26 mouse cellular contexts compared by ENCODE assay signal in the genomic region with DNA sequence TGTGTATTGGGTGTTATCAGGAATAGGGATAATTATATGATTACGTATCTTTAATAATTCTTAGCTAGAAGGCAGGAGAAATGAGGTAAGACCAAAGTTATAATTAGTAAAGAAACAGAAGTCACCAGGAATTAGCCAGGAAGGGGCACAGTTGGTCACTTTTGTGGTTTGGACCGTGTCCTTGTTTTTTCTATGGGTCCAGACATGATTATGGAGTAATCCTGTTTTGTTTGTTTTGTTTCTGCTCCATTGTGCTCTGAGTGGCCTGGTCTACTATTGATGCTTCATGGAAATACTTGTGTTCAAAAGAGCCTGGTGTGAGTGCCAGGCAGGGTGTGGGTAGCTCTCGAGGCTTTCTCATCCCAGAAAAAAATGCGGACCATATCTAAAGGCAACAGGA.
DNase-seq lines count a peak whose midpoint lies in the region; ATAC-seq and TF ChIP-seq lines count a peak whose summit lies in the region.
"Had no signal": no experiment of that assay in that cellular context is flagged by ENCODE, and none has a peak within 500 bp of the region (broad histone marks: within the 10 kb centered on the region; RNA-seq: fewer than 3 reads in every experiment).

No protein-coding gene starts in this region.

- no peaks in the 10 kb centered on the region for H3K27me3 ChIP-seq in heart, embryonic 10.5 days (ENCODE audit: insufficient read depth, poor library complexity, severe bottlenecking)
- H3K27me3 ChIP-seq in midbrain, embryonic 11.5 days (ENCODE audit: control insufficient read depth, insufficient read depth, low read length), result no peaks in the 10 kb centered on the region
- H3K27me3 ChIP-seq in midbrain, embryonic 10.5 days (ENCODE audit: low read depth, poor library complexity, severe bottlenecking), result no peaks in the 10 kb centered on the region
- no peaks in the 10 kb centered on the region for H3K27me3 ChIP-seq in Patski
- no peaks in the 10 kb centered on the region for H3K27me3 ChIP-seq in forebrain, postnatal 0 days (ENCODE audit: insufficient read depth, low read length)
- H3K27me3 ChIP-seq: embryonic facial prominence, embryonic 13.5 days; embryonic facial prominence, embryonic 15.5 days; forebrain, embryonic 12.5 days had no signal

- peaks cover 49% of the 10 kb centered on the region for H3K4me1 ChIP-seq in heart, embryonic 10.5 days
- H3K4me1 ChIP-seq in midbrain, embryonic 11.5 days (ENCODE audit: control insufficient read depth, insufficient read depth, low read length), result no peaks in the 10 kb centered on the region
- H3K4me1 ChIP-seq in midbrain, embryonic 10.5 days, result peaks cover 3% of the 10 kb centered on the region; the same call in 1 of the 2 replicates
- H3K4me1 ChIP-seq in forebrain, postnatal 0 days (ENCODE audit: insufficient read depth), result no peaks in the 10 kb centered on the region

- no peak for DNase-seq in heart, embryonic 10.5 days (ENCODE audit: low spot score)
- DNase-seq in heart, adult 18-20 months, result no peak
- DNase-seq in midbrain, embryonic 11.5 days (ENCODE audit: low spot score, missing footprints), result peak; percentile 14
- no peak for DNase-seq in midbrain, embryonic 10.5 days (ENCODE audit: low spot score)
- DNase-seq in Patski (ENCODE audit: low read depth, low spot score), result peak; percentile 62
- no peak for DNase-seq in ovary, postnatal 10 days (ENCODE audit: low spot score)
- DNase-seq in forebrain, postnatal 0 days, result no peak
- DNase-seq: adrenal gland, adult 2 months; adrenal gland, postnatal 10 days; adrenal gland, postnatal 25 days; B cell, adult 2 months; cerebellum, adult 11 months; cerebellum, adult 18-20 months; cerebellum, adult 8-10 months; cerebellum, adult 9-11 months; cerebellum, postnatal 14 days; cerebellum, postnatal 36 days; embryo, embryonic 11 days had no signal

- no peak overlapping the region for H3K4me3 ChIP-seq in heart, embryonic 10.5 days
- H3K4me3 ChIP-seq in midbrain, embryonic 11.5 days (ENCODE audit: low read depth, low read length), result no peak overlapping the region
- H3K4me3 ChIP-seq in midbrain, embryonic 10.5 days, result no peak overlapping the region
- H3K4me3 ChIP-seq in forebrain, postnatal 0 days (ENCODE audit: low read depth, low read length), result no peak overlapping the region
- H3K4me3 ChIP-seq: embryonic facial prominence, embryonic 13.5 days; embryonic facial prominence, embryonic 15.5 days; erythroblast, embryonic 14.5 days; forebrain, embryonic 10.5 days; forebrain, embryonic 12.5 days had no signal

- in situ Hi-C loops in Patski (cut with MboI; ENCODE audit: low pct_unique_long_range_greater_than_20kb), result loop anchor here (10.0 kb wide), 1 partner anchor 169 kb away; no protein-coding TSS in a partner anchor

- POLR2A ChIA-PET in Patski (lab: Charles Lee), result interaction anchor here (0.9 to 1.4 kb wide), 2 partner anchors 74 to 92 kb away, joined by 3 read pairs; no protein-coding TSS in a partner anchor

- no peak for ATAC-seq in midbrain, embryonic 11.5 days (ENCODE audit: low FRiP score)
- peak; percentile 31 for ATAC-seq in Patski
- no peak for ATAC-seq in forebrain, postnatal 0 days
- ATAC-seq: activated CD4-positive, CD25-positive, alpha-beta regulatory T cell, adult 4 months; forebrain, embryonic 14.5 days; forebrain, embryonic 16.5 days had no signal

- H3K9me3 ChIP-seq in heart, embryonic 10.5 days, result no peaks in the 10 kb centered on the region
- H3K9me3 ChIP-seq in midbrain, embryonic 11.5 days (ENCODE audit: control insufficient read depth, low read length), result no peaks in the 10 kb centered on the region
- no peaks in the 10 kb centered on the region for H3K9me3 ChIP-seq in midbrain, embryonic 10.5 days (replicated peaks)
- H3K9me3 ChIP-seq in forebrain, postnatal 0 days (ENCODE audit: low read length), result no peaks in the 10 kb centered on the region
- H3K9me3 ChIP-seq: embryonic facial prominence, embryonic 13.5 days; embryonic facial prominence, embryonic 15.5 days; forebrain, embryonic 10.5 days; forebrain, embryonic 12.5 days had no signal

- no peak overlapping the region for H3K9ac ChIP-seq in midbrain, embryonic 11.5 days (ENCODE audit: low read length)
- H3K9ac ChIP-seq in forebrain, postnatal 0 days, result no peak overlapping the region
- H3K9ac ChIP-seq: embryonic facial prominence, embryonic 13.5 days; embryonic facial prominence, embryonic 15.5 days; forebrain, embryonic 12.5 days had no signal

- CTCF ChIA-PET in Patski (lab: Charles Lee), result interaction anchor here (1.0 to 1.6 kb wide), 4 partner anchors 18 to 95 kb away, joined by 3 to 5 read pairs (median 3); no protein-coding TSS in a partner anchor

- 81% methylated on average over 4 of the region's 4 CpGs for WGBS in heart, embryonic 10.5 days
- 76% methylated on average over 4 of the region's 4 CpGs for WGBS in midbrain, embryonic 11.5 days
- WGBS in midbrain, embryonic 10.5 days, result 75% methylated on average over 4 of the region's 4 CpGs
- 63% methylated on average over 4 of the region's 4 CpGs for WGBS in forebrain, postnatal 0 days

- H3K36me3 ChIP-seq in heart, embryonic 10.5 days, result no peaks in the 10 kb centered on the region
- no peaks in the 10 kb centered on the region for H3K36me3 ChIP-seq in midbrain, embryonic 11.5 days (ENCODE audit: control insufficient read depth, insufficient read depth, low read length)
- H3K36me3 ChIP-seq in midbrain, embryonic 10.5 days, result no peaks in the 10 kb centered on the region
- H3K36me3 ChIP-seq in forebrain, postnatal 0 days (ENCODE audit: insufficient read depth), result no peaks in the 10 kb centered on the region
- H3K36me3 ChIP-seq: embryonic facial prominence, embryonic 13.5 days; embryonic facial prominence, embryonic 15.5 days; forebrain, embryonic 10.5 days; forebrain, embryonic 12.5 days had no signal

- no peak for TF ChIP-seq CTCF in Patski (IDR thresholded peaks at IDR 0.05)
- no peak for TF ChIP-seq CTCF in forebrain, postnatal 0 days (IDR thresholded peaks at IDR 0.05; ENCODE audit: low read depth)

- H3K4me2 ChIP-seq in midbrain, embryonic 11.5 days, result no peak overlapping the region
- no peak overlapping the region for H3K4me2 ChIP-seq in forebrain, postnatal 0 days (ENCODE audit: low read depth)
- H3K4me2 ChIP-seq: embryonic facial prominence, embryonic 13.5 days; embryonic facial prominence, embryonic 15.5 days; forebrain, embryonic 12.5 days had no signal

- H3K27ac ChIP-seq in heart, embryonic 10.5 days, result peak overlapping the region; percentile 36; the same call in 1 of the 2 replicates
- H3K27ac ChIP-seq in midbrain, embryonic 11.5 days (ENCODE audit: low read depth, low read length), result no peak overlapping the region
- no peak overlapping the region for H3K27ac ChIP-seq in midbrain, embryonic 10.5 days (replicated peaks)
- no peak overlapping the region for H3K27ac ChIP-seq in forebrain, postnatal 0 days (ENCODE audit: low read depth, low read length)
- H3K27ac ChIP-seq: embryonic facial prominence, embryonic 13.5 days; embryonic facial prominence, embryonic 15.5 days; forebrain, embryonic 10.5 days; forebrain, embryonic 12.5 days had no signal

Comparison
In these comparisons a context has a peak if more than half of its experiments do, and no peak if none do; other contexts are left out.
1. DNase-seq: peak in midbrain, embryonic 11.5 days (single experiment) and Patski (single experiment); none in heart, embryonic 10.5 days (single experiment), heart, adult 18-20 months (0 of 2), midbrain, embryonic 10.5 days (single experiment), ovary, postnatal 10 days (single experiment) and forebrain, postnatal 0 days (single experiment).